Mouse (Mus musculus): ENCODE results near the gene Slc29a1. TPM values are rescaled to one million over a fixed set of nuclear protein-coding genes. Genes with fewer than 3 reads are reported as not detected.

The Slc29a1 gene
- polyA plus RNA-seq, 1 experiment from 2014 or later: 116 TPM

GRCm38 (mm10) chr17:45542705-45543104, 56.7 kb downstream of the Slc29a1 start:
- H3K36me3 ChIP-seq (ENCODE audit: insufficient read depth, low read length): no peaks in the 10 kb centered on the region
- 50% methylated on average over 2 of the region's 2 CpGs for WGBS
- no peaks in the 10 kb centered on the region for H3K9me3 ChIP-seq (ENCODE audit: low read length)
- no peak overlapping the region for H3K27ac ChIP-seq (ENCODE audit: low read length)
- no peak overlapping the region for H3K4me2 ChIP-seq (replicated peaks; ENCODE audit: low read depth, low read length)
- no peak for ATAC-seq (ENCODE audit: low FRiP score, low TSS enrichment)
- no peak overlapping the region for H3K4me3 ChIP-seq (ENCODE audit: low read length)
- H3K27me3 ChIP-seq (ENCODE audit: insufficient read depth, low read length): peaks cover 82% of the 10 kb centered on the region
- H3K4me1 ChIP-seq (ENCODE audit: insufficient read depth, low read length): peaks cover 15% of the 10 kb centered on the region
- no peak overlapping the region for H3K9ac ChIP-seq (replicated peaks; ENCODE audit: low read length)

- H3K36me3 ChIP-seq (ENCODE audit: insufficient read depth, low read length): no peaks in the 10 kb centered on the region
- ATAC-seq (ENCODE audit: low FRiP score, low TSS enrichment): no peak
- peaks cover 81% of the 10 kb centered on the region for H3K27me3 ChIP-seq (ENCODE audit: insufficient read depth, low read length)
- no peak overlapping the region for H3K27ac ChIP-seq (ENCODE audit: low read length)
- peaks cover 15% of the 10 kb centered on the region for H3K4me1 ChIP-seq (ENCODE audit: insufficient read depth, low read length)
- H3K4me3 ChIP-seq (ENCODE audit: low read length): no peak overlapping the region
- no peak overlapping the region for H3K9ac ChIP-seq (replicated peaks; ENCODE audit: low read length)
- H3K4me2 ChIP-seq (replicated peaks; ENCODE audit: low read depth, low read length): no peak overlapping the region
- WGBS: 41% methylated on average over 6 of the region's 6 CpGs
- H3K9me3 ChIP-seq (ENCODE audit: low read length): no peaks in the 10 kb centered on the region
Measured at GRCm38 (mm10) chr17:45542129-45542528, 57.3 kb downstream of the Slc29a1 start.

- Histone ChIP-seq H3K27ac (ENCODE audit: low read length) (no peak overlapping the region), H3K4me2 (replicated peaks; ENCODE audit: low read depth, low read length) (no peak overlapping the region), H3K4me3 (ENCODE audit: low read length) (no peak overlapping the region), H3K9ac (replicated peaks; ENCODE audit: low read length) (no peak overlapping the region), H3K36me3 (ENCODE audit: insufficient read depth, low read length) (no peaks in the 10 kb centered on the region), H3K9me3 (ENCODE audit: low read length) (no peaks in the 10 kb centered on the region), H3K27me3 (ENCODE audit: insufficient read depth, low read length) (peaks cover 76% of the 10 kb centered on the region), H3K4me1 (ENCODE audit: insufficient read depth, low read length) (peaks cover 2% of the 10 kb centered on the region)
- WGBS: 74% methylated on average over 21 of the region's 21 CpGs
- no peak for ATAC-seq (ENCODE audit: low FRiP score, low TSS enrichment)
Measured at GRCm38 (mm10) chr17:45539664-45540063, 59.7 kb downstream of the Slc29a1 start.

DNA sequence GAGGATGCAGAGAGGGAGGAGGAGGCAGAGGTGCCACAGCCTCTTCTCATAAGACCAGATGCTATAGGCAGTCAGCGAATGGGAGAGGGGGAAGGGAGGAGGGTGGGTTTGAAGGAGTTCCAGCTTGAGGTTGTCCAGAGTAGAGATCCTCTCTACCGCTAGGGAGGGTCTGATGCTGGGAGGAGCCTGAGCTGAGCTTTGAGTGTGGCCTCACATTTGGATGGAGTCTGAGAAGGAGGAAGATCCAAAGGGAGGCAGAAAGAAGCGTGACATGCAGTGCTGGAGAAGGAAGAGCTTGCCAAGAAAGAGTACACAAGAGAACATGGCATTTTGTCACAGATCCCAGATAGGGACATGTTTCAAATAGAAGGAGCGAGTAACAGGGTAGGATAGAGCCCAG, 61.0 kb downstream of the Slc29a1 start:
- WGBS: 65% methylated on average over 4 of the region's 4 CpGs
- Histone ChIP-seq H3K27me3 (ENCODE audit: insufficient read depth, low read length) (peaks cover 73% of the 10 kb centered on the region), H3K27ac (ENCODE audit: low read length) (no peak overlapping the region), H3K4me2 (replicated peaks; ENCODE audit: low read depth, low read length) (no peak overlapping the region), H3K9me3 (ENCODE audit: low read length) (no peaks in the 10 kb centered on the region), H3K36me3 (ENCODE audit: insufficient read depth, low read length) (no peaks in the 10 kb centered on the region), H3K4me3 (ENCODE audit: low read length) (no peak overlapping the region), H3K4me1 (ENCODE audit: insufficient read depth, low read length) (no peaks in the 10 kb centered on the region), H3K9ac (replicated peaks; ENCODE audit: low read length) (no peak overlapping the region)
- no peak for ATAC-seq (ENCODE audit: low FRiP score, low TSS enrichment)

- Histone ChIP-seq H3K9ac (replicated peaks; ENCODE audit: low read length) (no peak overlapping the region), H3K4me1 (ENCODE audit: insufficient read depth, low read length) (no peaks in the 10 kb centered on the region), H3K27ac (ENCODE audit: low read length) (no peak overlapping the region), H3K4me2 (replicated peaks; ENCODE audit: low read depth, low read length) (no peak overlapping the region), H3K9me3 (ENCODE audit: low read length) (no peaks in the 10 kb centered on the region), H3K4me3 (ENCODE audit: low read length) (no peak overlapping the region), H3K36me3 (ENCODE audit: insufficient read depth, low read length) (no peaks in the 10 kb centered on the region), H3K27me3 (ENCODE audit: insufficient read depth, low read length) (peaks cover 61% of the 10 kb centered on the region)
- 10% methylated on average over 5 of the region's 5 CpGs for WGBS
- ATAC-seq (ENCODE audit: low FRiP score, low TSS enrichment): no peak; the same call in 1 of the 2 replicates
Measured at GRCm38 (mm10) chr17:45536264-45536663, 63.1 kb downstream of the Slc29a1 start.

Other genes with a start within 250 kb of the Slc29a1 start
- 57.6 and 65.0 TPM in 2 replicates for gene Cdc5l, start 165.9 kb downstream of the Slc29a1 start, polyA plus RNA-seq (2015; fragmentation: Nextera tagmentation; extraction: Ambion mirVana)
- 0.16 and 0.44 TPM in 2 replicates for gene Spats1, start 124.2 kb downstream of the Slc29a1 start, polyA plus RNA-seq (2015; fragmentation: Nextera tagmentation; extraction: Ambion mirVana)
- 26.3 and 29.8 TPM in 2 replicates for gene Aars2, start 92.8 kb downstream of the Slc29a1 start, polyA plus RNA-seq (2015; fragmentation: Nextera tagmentation; extraction: Ambion mirVana)
- gene Tcte1, start 76.2 kb downstream of the Slc29a1 start, polyA plus RNA-seq (2015; fragmentation: Nextera tagmentation; extraction: Ambion mirVana): 0.63 and 0.81 TPM in 2 replicates
- 3.5 and 3.8 TPM in 2 replicates for gene Tmem151b, start 49.9 kb downstream of the Slc29a1 start, polyA plus RNA-seq (2015; fragmentation: Nextera tagmentation; extraction: Ambion mirVana)
- gene Nfkbie, start 43.9 kb downstream of the Slc29a1 start, polyA plus RNA-seq (2015; fragmentation: Nextera tagmentation; extraction: Ambion mirVana): 5.9 and 6.4 TPM in 2 replicates
- gene Slc35b2, start 35.7 kb downstream of the Slc29a1 start, polyA plus RNA-seq (2015; fragmentation: Nextera tagmentation; extraction: Ambion mirVana): 159 and 170 TPM in 2 replicates
- gene Hsp90ab1, start 26.3 kb downstream of the Slc29a1 start, polyA plus RNA-seq (2015; fragmentation: Nextera tagmentation; extraction: Ambion mirVana): 1,922 and 2,030 TPM in 2 replicates
- 6.2 and 7.4 TPM in 2 replicates for gene Mymx, start 2.5 kb upstream of the Slc29a1 start, polyA plus RNA-seq (2015; fragmentation: Nextera tagmentation; extraction: Ambion mirVana)
- 0.60 and 0.72 TPM in 2 replicates for gene Capn11, start 59.7 kb upstream of the Slc29a1 start, polyA plus RNA-seq (2015; fragmentation: Nextera tagmentation; extraction: Ambion mirVana)
- gene Mrpl14, start 86.7 kb upstream of the Slc29a1 start, polyA plus RNA-seq (2015; fragmentation: Nextera tagmentation; extraction: Ambion mirVana): 140 and 162 TPM in 2 replicates
- gene Tmem63b, start 87.3 kb upstream of the Slc29a1 start, polyA plus RNA-seq (2015; fragmentation: Nextera tagmentation; extraction: Ambion mirVana): 35.6 and 41.5 TPM in 2 replicates
- not detected in 2 replicates for gene 1600014C23Rik, start 134.2 kb upstream of the Slc29a1 start, polyA plus RNA-seq (2015; fragmentation: Nextera tagmentation; extraction: Ambion mirVana)